Mouse (Mus musculus) MEL (cell line): ENCODE measurements around the gene Vat1.

Experiments
- CHD1 ChIP-seq: IDR thresholded peaks from 2 replicates; pipeline ENCODE4 v1.6.1; 2012; ENCODE audit warnings: low read depth, mild to moderate bottlenecking, inconsistent platforms, low read length, improper control_type of control experiment
- CHD2 ChIP-seq: IDR thresholded peaks from 2 replicates; pipeline ENCODE4 v1.6.1; 2011; ENCODE audit warnings: low read length, improper control_type of control experiment
- CTCF ChIP-seq, 3 experiments: IDR thresholded peaks in 2 of 3; conservative IDR thresholded peaks in 1 of 3; 2 replicates each; pipeline ENCODE4 v1.5.1; 2011 to 2012; ENCODE audit warnings: low read length in 3 of 3, low read depth in 2 of 3, mild to moderate bottlenecking in 2 of 3, improper control_type of control experiment in 1 of 3, inconsistent platforms in 1 of 3, mixed read lengths in 1 of 3, moderate library complexity in 1 of 3; ENCODE audit not compliant: control insufficient read depth in 1 of 3, insufficient read depth in 1 of 3, poor library complexity in 1 of 3, severe bottlenecking in 1 of 3
- E2F4 ChIP-seq: IDR thresholded peaks from 2 replicates; pipeline ENCODE4 v1.6.1; 2011; ENCODE audit warnings: low read depth, low read length, improper control_type of control experiment, borderline replicate concordance
- GABPA ChIP-seq: IDR thresholded peaks from 2 replicates; pipeline ENCODE4 v1.6.1; 2012; ENCODE audit warnings: low read depth, mild to moderate bottlenecking, inconsistent platforms, low read length, improper control_type of control experiment, moderate library complexity
- JUND ChIP-seq: IDR thresholded peaks from 2 replicates; pipeline ENCODE4 v1.6.1; 2011; ENCODE audit warnings: low read depth, mild to moderate bottlenecking, improper control_type of control experiment, low read length
- POLR2A ChIP-seq, 2 experiments: IDR thresholded peaks; 2 replicates each; pipeline ENCODE4 v1.6.1; 2011 to 2012; ENCODE audit warnings: low read length in 2 of 2, mild to moderate bottlenecking in 2 of 2, control low read depth in 1 of 2, improper control_type of control experiment in 1 of 2, low read depth in 1 of 2, moderate library complexity in 1 of 2; ENCODE audit not compliant: control insufficient read depth in 1 of 2, insufficient read depth in 1 of 2, poor library complexity in 1 of 2
- POLR2AphosphoS2 ChIP-seq: IDR thresholded peaks from 2 replicates; pipeline ENCODE4 v1.6.1; 2011; ENCODE audit warnings: low read length, improper control_type of control experiment
- ZC3H11A ChIP-seq: IDR thresholded peaks from 2 replicates; pipeline ENCODE4 v1.6.1; 2012; ENCODE audit warnings: low read depth, mild to moderate bottlenecking, inconsistent platforms, low read length, improper control_type of control experiment
- ZMIZ1 ChIP-seq: IDR thresholded peaks from 2 replicates; pipeline ENCODE4 v1.6.1; 2012; ENCODE audit warnings: low read depth, mild to moderate bottlenecking, inconsistent platforms, low read length, improper control_type of control experiment, moderate library complexity

- TF ChIP-seq POLR2A (IDR thresholded peaks at IDR 0.05; ENCODE audit: control insufficient read depth in 1 of 2, insufficient read depth in 1 of 2, low read depth in 1 of 2, low read length in 2 of 2, poor library complexity in 1 of 2): peak in 1 of 2 experiments; percentile 58; a peak in 1 of 4 replicates
- TF ChIP-seq ZC3H11A: no peak
- no peak for TF ChIP-seq CTCF (IDR thresholded peaks at IDR 0.05 in 2 of 3, conservative IDR thresholded peaks at IDR 0.05 in 1 of 3; ENCODE audit: control insufficient read depth in 1 of 3, insufficient read depth in 1 of 3, low read depth in 2 of 3, low read length in 3 of 3, poor library complexity in 1 of 3, severe bottlenecking in 1 of 3)
- TF ChIP-seq JUND: no peak
- no peak for TF ChIP-seq ZMIZ1
- TF ChIP-seq CHD1: no peak
- TF ChIP-seq CHD2: no peak
- TF ChIP-seq GABPA: no peak
- no peak for TF ChIP-seq POLR2AphosphoS2
- no peak for TF ChIP-seq E2F4
Measured at GRCm38 (mm10) chr11:101468263-101468688, 2.2 kb upstream of the Vat1 start.
